Mouse (Mus musculus) CH12.LX (cell line): ENCODE measurements around the gene Snai3. TPM values are rescaled to one million over a fixed set of nuclear protein-coding genes. Genes with fewer than 3 reads are reported as not detected.

ENCODE experiments used
- DNase-seq: peaks from one replicate; pipeline ENCODE4 v3.0.0-alpha.2; 2013; ENCODE audit errors: extremely low read depth
- H3K27ac ChIP-seq: 2 replicates; pipeline ENCODE4 v1.5.1; 2012; ENCODE audit warnings: low read depth, mild to moderate bottlenecking, control low read depth, moderate library complexity; ENCODE audit not compliant: insufficient read depth
- H3K27me3 ChIP-seq: replicated peaks from 2 replicates; pipeline ENCODE3; 2012; ENCODE audit warnings: inconsistent platforms
- H3K36me3 ChIP-seq, 2 experiments: replicated peaks in 1 of 2; 2 replicates each; pipeline versions ENCODE3 to v1.6.1; 2012; ENCODE audit warnings: inconsistent platforms in 1 of 2, low read length in 1 of 2, mild to moderate bottlenecking in 1 of 2, mixed read lengths in 1 of 2, moderate library complexity in 1 of 2; ENCODE audit not compliant: control insufficient read depth in 1 of 2, insufficient read depth in 1 of 2
- H3K4me1 ChIP-seq, 2 experiments: 2 replicates each; pipeline ENCODE4 v1.6.1; 2012; ENCODE audit warnings: inconsistent platforms in 1 of 2, moderate library complexity in 1 of 2; ENCODE audit not compliant: insufficient read depth in 2 of 2, control insufficient read depth in 1 of 2
- H3K4me2 ChIP-seq: 2 replicates; pipeline ENCODE4 v1.6.1; 2012; ENCODE audit warnings: low read depth, mild to moderate bottlenecking, control low read depth; ENCODE audit not compliant: poor library complexity, insufficient read depth, severe bottlenecking
- H3K4me3 ChIP-seq, 3 experiments: fragments of 150-350 bp in 1 of 3; sonication (generic) in 1 of 3; replicated peaks in 1 of 3; 2 replicates each; pipeline versions ENCODE3 to v1.5.1; 2011 to 2012; ENCODE audit warnings: low read depth in 2 of 3, low read length in 2 of 3, mild to moderate bottlenecking in 2 of 3, moderate library complexity in 2 of 3, control low read depth in 1 of 3, improper control_type of control experiment in 1 of 3, inconsistent platforms in 1 of 3, mixed read lengths in 1 of 3; ENCODE audit not compliant: poor library complexity in 1 of 3
- H3K79me2 ChIP-seq: replicated peaks from 2 replicates; pipeline ENCODE4 v1.6.1; 2012; ENCODE audit warnings: mild to moderate bottlenecking, moderate library complexity; ENCODE audit not compliant: control insufficient read depth, poor library complexity, insufficient read depth, severe bottlenecking; ENCODE audit errors: extremely low read depth
- H3K9ac ChIP-seq: 2 replicates; pipeline ENCODE4 v1.6.1; 2012; ENCODE audit warnings: low read depth, mild to moderate bottlenecking, control low read depth, moderate library complexity; ENCODE audit not compliant: insufficient read depth
- H3K9me3 ChIP-seq: replicated peaks from 2 replicates; pipeline ENCODE3; 2012; ENCODE audit warnings: low read length, inconsistent platforms, mixed read lengths
- CHD1 ChIP-seq: IDR thresholded peaks from 2 replicates; pipeline ENCODE4 v1.6.1; 2012; ENCODE audit warnings: low read depth, low read length, improper control_type of control experiment, inconsistent platforms
- CTCF ChIP-seq, 2 experiments: IDR thresholded peaks in 1 of 2; conservative IDR thresholded peaks in 1 of 2; 2 replicates each; pipeline ENCODE4 v1.5.1; 2011 to 2012; ENCODE audit warnings: low read depth in 2 of 2, low read length in 2 of 2, improper control_type of control experiment in 1 of 2, inconsistent platforms in 1 of 2, mild to moderate bottlenecking in 1 of 2, moderate library complexity in 1 of 2
- E2F4 ChIP-seq: IDR thresholded peaks from 2 replicates; pipeline ENCODE4 v1.6.1; 2011; ENCODE audit warnings: low read depth, low read length, improper control_type of control experiment; ENCODE audit not compliant: insufficient replicate concordance
- ELF1 ChIP-seq: IDR thresholded peaks from 2 replicates; pipeline ENCODE4 v1.6.1; 2014; ENCODE audit warnings: low read depth, mild to moderate bottlenecking, inconsistent platforms, low read length, improper control_type of control experiment
- EP300 ChIP-seq: IDR thresholded peaks from 2 replicates; pipeline ENCODE4 v1.6.1; 2011; ENCODE audit warnings: low read length, improper control_type of control experiment
- ETS1 ChIP-seq: conservative IDR thresholded peaks from 2 replicates; pipeline ENCODE4 v1.6.1; 2012; ENCODE audit warnings: low read depth, mild to moderate bottlenecking, inconsistent platforms, low read length, improper control_type of control experiment, moderate library complexity
- GABPA ChIP-seq: IDR thresholded peaks from 2 replicates; pipeline ENCODE4 v1.6.1; 2012; ENCODE audit warnings: low read depth, low read length, improper control_type of control experiment, inconsistent platforms; ENCODE audit not compliant: insufficient replicate concordance
- JUN ChIP-seq: IDR thresholded peaks from 2 replicates; pipeline ENCODE4 v1.6.1; 2011; ENCODE audit warnings: low read depth, mild to moderate bottlenecking, low read length, improper control_type of control experiment, moderate library complexity; ENCODE audit not compliant: insufficient read depth
- JUND ChIP-seq: conservative IDR thresholded peaks from 2 replicates; pipeline ENCODE4 v1.6.1; 2011; ENCODE audit warnings: low read depth, low read length, improper control_type of control experiment
- KAT2A ChIP-seq: IDR thresholded peaks from 2 replicates; pipeline ENCODE4 v1.6.1; 2012; ENCODE audit warnings: low read length, improper control_type of control experiment, inconsistent platforms; ENCODE audit not compliant: insufficient replicate concordance
- MAZ ChIP-seq: IDR thresholded peaks from 2 replicates; pipeline ENCODE4 v1.6.1; 2012; ENCODE audit warnings: low read depth, mild to moderate bottlenecking, inconsistent platforms, low read length, improper control_type of control experiment, moderate library complexity
- MEF2A ChIP-seq: IDR thresholded peaks from 2 replicates; pipeline ENCODE4 v1.6.1; 2014; ENCODE audit warnings: low read depth, mild to moderate bottlenecking, inconsistent platforms, low read length, improper control_type of control experiment, borderline replicate concordance
- MXI1 ChIP-seq: IDR thresholded peaks from 2 replicates; pipeline ENCODE4 v1.6.1; 2011; ENCODE audit warnings: mild to moderate bottlenecking, low read depth, low read length, improper control_type of control experiment
- NRF1 ChIP-seq: IDR thresholded peaks from 2 replicates; pipeline ENCODE4 v1.6.1; 2014; ENCODE audit warnings: low read depth, mild to moderate bottlenecking, inconsistent platforms, low read length, improper control_type of control experiment, moderate library complexity
- PAX5 ChIP-seq: IDR thresholded peaks from 2 replicates; pipeline ENCODE4 v1.6.1; 2012; ENCODE audit warnings: low read length, inconsistent platforms, mixed read lengths
- POLR2A ChIP-seq: IDR thresholded peaks from 2 replicates; pipeline ENCODE4 v1.6.1; 2011; ENCODE audit warnings: low read depth, mild to moderate bottlenecking, improper control_type of control experiment, low read length
- RAD21 ChIP-seq: IDR thresholded peaks from 2 replicates; pipeline ENCODE4 v1.6.1; 2011; ENCODE audit warnings: low read depth, mild to moderate bottlenecking, low read length, improper control_type of control experiment, moderate library complexity
- SMC3 ChIP-seq: IDR thresholded peaks from 2 replicates; pipeline ENCODE4 v1.6.1; 2011; ENCODE audit warnings: low read depth, low read length, improper control_type of control experiment
- TBP ChIP-seq: conservative IDR thresholded peaks from 2 replicates; pipeline ENCODE4 v1.6.1; 2011; ENCODE audit warnings: low read depth, low read length, improper control_type of control experiment
- TCF12 ChIP-seq: IDR thresholded peaks from 2 replicates; pipeline ENCODE4 v1.6.1; 2014; ENCODE audit warnings: low read depth, mild to moderate bottlenecking, inconsistent platforms, low read length, improper control_type of control experiment
- UBTF ChIP-seq: IDR thresholded peaks from 2 replicates; pipeline ENCODE4 v1.6.1; 2012; ENCODE audit warnings: low read depth, mild to moderate bottlenecking, inconsistent platforms, low read length, improper control_type of control experiment, moderate library complexity
- USF2 ChIP-seq: conservative IDR thresholded peaks from 2 replicates; pipeline ENCODE4 v1.6.1; 2011; ENCODE audit warnings: low read depth, low read length, improper control_type of control experiment
- dilution Hi-C: fragments of 300-500 bp; cut with MboI; formaldehyde crosslinking; loops from 2 replicates; pipeline ENCODE4 v1.14.3; 2020; ENCODE audit warnings: low sequenced_read_pairs; ENCODE audit not compliant: extremely low pct_unique_long_range_greater_than_20kb, extremely low pct_ligation_motif_present
- in situ Hi-C: fragments of 300-500 bp; cut with MboI; formaldehyde crosslinking; loops from 3 replicates; pipeline ENCODE4 v1.14.3; 2019; ENCODE audit warnings: low sequenced_read_pairs, low pct_ligation_motif_present, low pct_unique_long_range_greater_than_20kb, mixed read lengths
- polyA plus RNA-seq: library from polyadenylated mRNA; unstranded; fragments of >175 nt; gene quantifications from 2 replicates; pipeline ENCODE4 v1.2.1, GENCODE M21; 2012; ENCODE audit warnings: low read depth; ENCODE audit not compliant: insufficient read length
- total RNA-seq, 2 experiments: library from RNA; depleted of rRNA; stranded (reverse); fragments of 300-350 nt in 1 of 2; fragments of >200 nt in 1 of 2; gene quantifications; 2 replicates each; pipeline ENCODE4 v1.2.3; 2012 to 2014

Snai3 gene
- total and polyA plus RNA-seq, 3 experiments = 0.19 to 0.47 (median 0.44) TPM

GRCm38 (mm10) chr8:122470691-122471090 lies 10.2 kb upstream of the Snai3 start:
- H3K4me3 ChIP-seq = no peak overlapping the region
- in situ Hi-C loops = no loop called here
- no peak overlapping the region for H3K4me2 ChIP-seq
- peaks cover 10 to 24% of the 10 kb centered on the region in 2 experiments for H3K4me1 ChIP-seq
- dilution Hi-C loops = no loop called here
- TF ChIP-seq JUN (no peak), CHD1 (no peak), TBP (no peak), MXI1 (no peak), POLR2A (no peak), TCF12 (no peak), MEF2A (no peak)
- H3K27me3 ChIP-seq = no peaks in the 10 kb centered on the region
- no peaks in the 10 kb centered on the region for H3K9me3 ChIP-seq
- DNase-seq = no peak
- H3K27ac ChIP-seq = no peak overlapping the region
- H3K36me3 ChIP-seq = peaks cover 23 to 76% of the 10 kb centered on the region in 2 experiments
- H3K79me2 ChIP-seq = peaks cover 7% of the 10 kb centered on the region; the same call in 1 of the 2 replicates
- no peak overlapping the region for H3K9ac ChIP-seq

GRCm38 (mm10) chr8:122469965-122470364 lies 9.4 kb upstream of the Snai3 start:
- Histone ChIP-seq H3K4me1 (peaks cover 9 to 21% of the 10 kb centered on the region in 2 experiments), H3K27ac (no peak overlapping the region), H3K9me3 (no peaks in the 10 kb centered on the region), H3K4me3 (no peak overlapping the region), H3K27me3 (no peaks in the 10 kb centered on the region), H3K4me2 (no peak overlapping the region), H3K9ac (no peak overlapping the region)
- dilution Hi-C loops (no loop called here), in situ Hi-C loops (no loop called here)
- DNase-seq = no peak
- TF ChIP-seq MAZ (no peak), ETS1 (no peak), PAX5 (no peak), UBTF (no peak), JUN (no peak), KAT2A (no peak), GABPA (no peak), USF2 (no peak), E2F4 (no peak), JUND (no peak), EP300 (no peak), RAD21 (no peak), SMC3 (no peak), NRF1 (no peak), ELF1 (no peak), CTCF (conservative IDR thresholded peaks at IDR 0.05 in 1 of 2, IDR thresholded peaks at IDR 0.05 in 1 of 2; ENCODE audit: low read depth in 2 of 2, low read length in 2 of 2) (no peak)
- TF ChIP-seq, all 38 proteins: peak for 0
- Histone ChIP-seq H3K36me3 (peaks cover 23 to 84% of the 10 kb centered on the region in 2 experiments), H3K79me2 (peaks cover 3% of the 10 kb centered on the region; the same call in 1 of the 2 replicates)
